Mouse (Mus musculus) heart, embryonic 10.5 days (tissue): ENCODE results near the gene Utrn. TPM values are rescaled to one million over a fixed set of nuclear protein-coding genes. Genes with fewer than 3 reads are reported as not detected.
"Not testable (repeated sequence)": the region's sequence is repeated elsewhere in the genome, so short reads cannot be mapped to it uniquely, and the experiment has no call there.

Source experiments
- DNase-seq: peaks from one replicate; pipeline ENCODE4 v3.0.0-alpha.2; 2017; ENCODE audit warnings: low spot score
- H3K27ac ChIP-seq: fragments of 300-500 bp; sonication (generic); 2 replicates; pipeline ENCODE4 v1.5.1; 2016; ENCODE audit warnings: mild to moderate bottlenecking
- H3K27me3 ChIP-seq: fragments of 300-500 bp; sonication (generic); 2 replicates; pipeline ENCODE4 v1.6.1; 2016; ENCODE audit warnings: mild to moderate bottlenecking; ENCODE audit not compliant: poor library complexity, insufficient read depth, severe bottlenecking
- H3K36me3 ChIP-seq: fragments of 300-500 bp; sonication (generic); 2 replicates; pipeline ENCODE4 v1.6.1; 2016; ENCODE audit warnings: mild to moderate bottlenecking, moderate library complexity
- H3K4me1 ChIP-seq: fragments of 300-500 bp; sonication (generic); 2 replicates; pipeline ENCODE4 v1.6.1; 2016; ENCODE audit warnings: mild to moderate bottlenecking
- H3K4me3 ChIP-seq: fragments of 300-500 bp; sonication (generic); 2 replicates; pipeline ENCODE4 v1.5.1; 2016; ENCODE audit warnings: mild to moderate bottlenecking, moderate library complexity
- H3K9me3 ChIP-seq: fragments of 300-500 bp; sonication (generic); 2 replicates; pipeline ENCODE4 v1.6.1; 2016; ENCODE audit warnings: mild to moderate bottlenecking, moderate library complexity
- WGBS: fragments of 180-500 bp; shearing (Covaris S2); methylation state at CpG from one replicate; pipeline ENCODE4 v1.1.7; 2016; 5-methylcytosine and 5-hydroxymethylcytosine counted together
- polyA plus RNA-seq: library from polyadenylated mRNA; unstranded; fragments of >200 nt; fragmentation: Nextera tagmentation; extraction: Ambion mirVana; gene quantifications from 2 replicates; pipeline ENCODE4 v1.2.1, GENCODE M21; 2016

Gene Utrn
- polyA plus RNA-seq, 1 experiment from 2014 or later = 65.2 TPM

DNA sequence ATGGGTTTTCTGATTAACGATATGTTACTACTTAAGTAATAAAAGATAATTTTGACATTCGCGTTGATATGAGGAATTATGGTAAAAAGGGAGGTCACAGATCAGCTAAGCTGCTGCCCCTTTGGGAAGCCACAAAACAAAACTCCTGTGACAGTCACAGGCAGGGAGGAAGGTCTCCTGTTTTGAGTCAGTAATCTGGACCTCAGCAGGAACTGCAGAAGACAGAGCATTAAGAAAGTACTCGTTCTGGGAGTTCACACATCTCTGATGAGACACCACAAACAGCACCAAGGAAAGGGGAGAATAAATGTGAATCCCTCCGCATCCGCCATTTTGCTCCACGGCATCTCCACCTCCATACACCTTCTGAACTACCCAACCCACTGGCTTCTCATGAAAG is 259.3 kb downstream of the Utrn start:
- Histone ChIP-seq H3K27me3 (no peaks in the 10 kb centered on the region), H3K9me3 (no peaks in the 10 kb centered on the region), H3K27ac (no peak overlapping the region), H3K4me1 (peaks cover 3% of the 10 kb centered on the region; the same call in 1 of the 2 replicates), H3K4me3 (no peak overlapping the region), H3K36me3 (no peaks in the 10 kb centered on the region)
- DNase-seq = no peak
- WGBS = 76% methylated on average over 7 of the region's 7 CpGs

DNA sequence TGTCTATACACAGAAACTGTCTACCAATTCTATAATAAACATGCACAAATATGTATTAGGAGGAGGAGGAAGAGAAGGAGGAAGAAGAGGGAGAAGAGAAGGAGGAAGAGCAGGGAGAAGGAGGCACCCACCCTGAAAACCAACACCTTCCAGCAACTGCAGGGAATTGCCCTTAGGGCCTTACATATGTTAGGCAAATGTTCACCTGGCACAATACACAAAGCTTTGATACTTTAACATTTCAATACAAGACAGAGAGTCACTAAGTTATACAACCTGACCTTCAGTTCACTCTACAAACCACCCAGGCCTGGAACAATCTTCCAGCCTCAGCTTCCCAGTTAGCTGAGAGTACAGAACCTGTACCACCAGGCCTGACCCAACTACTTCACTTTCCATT is 260.5 kb downstream of the Utrn start:
- H3K9me3 ChIP-seq = no peaks in the 10 kb centered on the region
- no peak for DNase-seq
- H3K36me3 ChIP-seq = no peaks in the 10 kb centered on the region
- no peak overlapping the region for H3K4me3 ChIP-seq
- no peaks in the 10 kb centered on the region for H3K27me3 ChIP-seq
- no peaks in the 10 kb centered on the region for H3K4me1 ChIP-seq
- H3K27ac ChIP-seq = no peak overlapping the region

DNA sequence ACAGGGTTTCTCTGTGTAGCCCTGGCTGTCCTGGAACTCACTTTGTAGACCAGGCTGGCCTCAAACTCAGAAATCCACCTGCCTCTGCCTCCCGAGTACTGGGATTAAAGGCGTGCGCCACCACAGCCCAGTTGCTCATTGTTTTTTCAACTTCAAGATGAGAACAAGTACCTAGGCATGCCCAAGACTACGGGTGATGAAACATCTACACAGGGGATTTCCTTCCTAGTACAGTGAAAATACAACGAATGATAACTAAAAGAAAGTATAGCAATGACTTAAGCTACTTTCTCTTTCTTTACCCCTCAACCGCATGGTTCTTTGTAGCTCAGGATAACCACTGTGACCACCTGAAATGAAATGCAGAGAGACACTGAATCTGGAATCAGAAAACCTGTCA is 262.0 kb downstream of the Utrn start:
- not testable (repeated sequence) for DNase-seq, H3K4me1 ChIP-seq, H3K27me3 ChIP-seq, H3K4me3 ChIP-seq, H3K9me3 ChIP-seq, H3K36me3 ChIP-seq, H3K27ac ChIP-seq
- 92% methylated on average over 6 of the region's 6 CpGs for WGBS

DNA sequence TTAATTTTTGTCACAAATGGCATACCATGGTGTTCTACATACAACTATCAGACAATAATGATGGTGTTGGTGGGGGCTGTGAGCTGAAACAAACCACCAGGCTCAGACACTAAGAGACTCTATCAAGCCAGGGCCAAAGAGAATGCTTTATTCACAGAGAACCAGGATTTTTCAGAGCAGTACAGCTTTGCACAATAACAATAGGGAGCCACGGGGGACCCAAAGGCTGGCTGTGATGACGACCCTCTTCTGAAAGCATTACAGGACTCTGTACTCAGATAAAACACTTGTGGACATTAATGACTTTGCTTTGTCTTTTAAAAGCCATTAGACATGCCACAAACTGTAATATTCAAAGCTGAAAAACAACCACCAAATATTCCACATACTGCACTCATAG is 273.8 kb downstream of the Utrn start:
- DNase-seq = no peak
- Histone ChIP-seq H3K36me3 (no peaks in the 10 kb centered on the region), H3K27ac (no peak overlapping the region), H3K4me3 (no peak overlapping the region), H3K9me3 (no peaks in the 10 kb centered on the region), H3K27me3 (no peaks in the 10 kb centered on the region), H3K4me1 (no peaks in the 10 kb centered on the region)
- WGBS = 56% methylated on average over 2 of the region's 2 CpGs

DNA sequence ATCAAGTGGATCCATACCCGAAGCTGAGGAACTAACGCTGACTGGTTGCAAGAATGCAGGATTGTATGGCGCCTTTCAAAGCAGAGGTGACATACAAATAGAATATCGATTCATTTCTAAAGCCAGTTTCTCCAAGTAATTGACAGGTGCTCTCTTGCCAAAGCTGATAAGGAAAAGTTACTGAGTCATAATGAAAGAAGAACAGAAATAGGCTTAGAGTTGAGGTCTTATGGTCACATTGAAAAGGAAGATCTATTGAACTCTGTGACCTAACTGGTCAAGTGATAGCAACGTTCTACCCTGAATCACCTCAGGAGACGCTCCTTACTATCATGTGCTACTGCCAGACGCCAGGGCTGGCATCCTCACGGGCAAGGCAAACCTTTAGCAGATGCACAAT is 274.2 kb downstream of the Utrn start:
- WGBS = 84% methylated on average over 8 of the region's 8 CpGs
- no peak for DNase-seq
- Histone ChIP-seq H3K36me3 (no peaks in the 10 kb centered on the region), H3K4me1 (no peaks in the 10 kb centered on the region), H3K27me3 (no peaks in the 10 kb centered on the region), H3K4me3 (no peak overlapping the region), H3K9me3 (no peaks in the 10 kb centered on the region), H3K27ac (no peak overlapping the region)

DNA sequence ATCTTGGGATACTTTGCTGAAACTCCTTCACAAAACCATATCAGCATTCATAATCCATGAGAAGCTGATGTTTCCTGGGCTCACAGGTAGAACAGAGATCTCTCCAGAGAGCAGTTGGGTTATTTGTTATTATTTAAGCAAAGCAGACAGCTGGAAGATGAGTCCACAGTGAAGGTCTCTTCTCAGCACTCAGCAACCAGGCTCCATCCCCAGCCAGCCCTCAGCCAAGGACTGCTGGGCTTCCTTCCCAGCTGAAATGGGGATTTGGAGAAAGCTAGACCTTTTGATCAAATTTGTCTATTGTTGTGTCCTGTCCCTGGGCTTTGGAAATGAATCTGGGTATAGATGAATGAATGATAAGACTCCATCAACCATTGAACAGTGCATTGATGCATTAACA is 276.1 kb downstream of the Utrn start:
- Histone ChIP-seq H3K4me3 (no peak overlapping the region), H3K9me3 (no peaks in the 10 kb centered on the region), H3K27ac (no peak overlapping the region), H3K27me3 (no peaks in the 10 kb centered on the region), H3K4me1 (no peaks in the 10 kb centered on the region), H3K36me3 (no peaks in the 10 kb centered on the region)
- no peak for DNase-seq

DNA sequence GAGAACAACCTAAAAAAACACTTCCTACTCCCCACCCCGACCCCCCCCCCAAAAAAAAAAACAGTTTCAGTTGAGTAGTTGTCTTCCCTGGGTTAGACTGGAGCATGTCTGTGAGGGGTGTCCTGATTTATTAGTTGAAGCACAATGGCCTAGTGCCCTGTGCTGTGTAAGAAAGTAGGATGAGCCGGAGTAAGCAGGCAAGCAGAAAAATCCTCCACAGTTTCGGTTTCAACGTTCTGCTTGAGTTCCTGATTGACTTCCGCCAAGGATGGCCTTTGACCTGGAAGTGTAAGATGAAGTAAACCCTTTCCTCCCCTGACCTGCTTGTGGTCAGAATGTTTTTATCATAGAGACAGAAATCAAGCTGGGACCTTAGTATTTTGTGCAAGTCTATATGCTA is 277.2 kb downstream of the Utrn start:
- Histone ChIP-seq H3K4me3 (no peak overlapping the region), H3K4me1 (no peaks in the 10 kb centered on the region), H3K27me3 (no peaks in the 10 kb centered on the region), H3K27ac (no peak overlapping the region), H3K9me3 (no peaks in the 10 kb centered on the region), H3K36me3 (no peaks in the 10 kb centered on the region)
- DNase-seq = no peak
- WGBS = 72% methylated on average over 5 of the region's 5 CpGs

DNA sequence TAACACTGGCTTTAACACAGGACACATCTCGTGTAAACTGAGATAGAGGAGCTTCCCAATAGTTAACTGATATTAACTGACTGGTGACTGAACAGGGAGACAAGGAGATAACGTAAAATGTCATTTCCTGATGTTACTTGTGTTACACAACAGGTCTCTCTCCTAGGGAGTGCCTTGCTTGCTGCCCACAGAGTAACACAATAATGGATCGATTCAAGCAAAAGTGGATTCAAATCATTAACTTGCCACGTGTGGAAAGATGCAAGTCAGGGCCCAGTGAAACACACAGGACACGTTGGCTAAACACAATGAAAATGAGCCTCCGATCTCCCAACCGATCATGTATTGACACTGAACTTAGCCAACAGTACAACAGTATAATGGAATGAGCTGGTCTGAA is 281.1 kb downstream of the Utrn start:
- 87% methylated on average over 7 of the region's 7 CpGs for WGBS
- no peaks in the 10 kb centered on the region for H3K36me3 ChIP-seq
- H3K4me3 ChIP-seq = no peak overlapping the region
- H3K9me3 ChIP-seq = no peaks in the 10 kb centered on the region
- no peaks in the 10 kb centered on the region for H3K27me3 ChIP-seq
- no peaks in the 10 kb centered on the region for H3K4me1 ChIP-seq
- no peak overlapping the region for H3K27ac ChIP-seq
- DNase-seq = no peak

DNA sequence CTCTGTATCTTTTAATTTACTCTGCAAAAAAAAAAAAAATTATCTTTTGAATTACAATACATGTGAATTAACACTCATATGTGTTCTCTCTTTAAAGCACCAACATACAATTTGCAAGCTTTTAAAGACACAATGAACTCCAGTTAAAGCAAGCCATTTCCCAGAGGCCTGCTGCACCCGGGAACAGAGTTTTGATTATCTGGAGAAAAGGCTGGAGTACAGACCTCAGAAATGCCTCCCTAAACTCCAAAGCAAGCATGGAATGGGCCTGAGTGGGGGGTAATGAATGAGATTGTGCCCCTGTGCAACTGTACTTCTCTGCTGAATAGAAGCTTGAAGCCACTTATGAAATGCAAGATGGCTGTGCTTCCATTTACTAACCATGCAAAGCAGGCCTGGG is 281.8 kb downstream of the Utrn start:
- no peak for DNase-seq
- H3K36me3 ChIP-seq = no peaks in the 10 kb centered on the region
- no peaks in the 10 kb centered on the region for H3K4me1 ChIP-seq
- H3K4me3 ChIP-seq = no peak overlapping the region
- no peak overlapping the region for H3K27ac ChIP-seq
- WGBS = 80% methylated on average over 1 of the region's 1 CpGs
- no peaks in the 10 kb centered on the region for H3K27me3 ChIP-seq
- H3K9me3 ChIP-seq = no peaks in the 10 kb centered on the region

DNA sequence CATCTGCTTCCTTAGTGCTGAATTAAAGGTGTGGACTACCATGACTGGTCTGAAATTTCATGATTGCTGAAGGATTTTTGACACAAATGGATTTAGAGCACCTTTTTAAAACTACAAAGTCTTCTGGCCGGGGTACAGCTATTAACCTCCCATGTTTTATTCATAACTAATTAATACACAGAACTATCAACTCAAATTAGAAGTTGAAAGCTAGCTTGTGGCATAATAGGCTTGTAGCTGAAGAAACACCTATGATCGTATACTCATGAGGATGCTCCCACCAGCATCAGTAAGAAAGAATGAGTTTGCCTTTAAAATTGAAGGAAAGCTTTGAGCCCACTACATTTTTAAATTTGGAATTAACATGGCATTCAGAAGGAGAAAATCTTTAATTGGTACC is 282.3 kb downstream of the Utrn start:
- no peaks in the 10 kb centered on the region for H3K9me3 ChIP-seq
- no peak overlapping the region for H3K4me3 ChIP-seq
- no peak overlapping the region for H3K27ac ChIP-seq
- H3K27me3 ChIP-seq = no peaks in the 10 kb centered on the region
- no peak for DNase-seq
- H3K4me1 ChIP-seq = no peaks in the 10 kb centered on the region
- 92% methylated on average over 2 of the region's 2 CpGs for WGBS
- no peaks in the 10 kb centered on the region for H3K36me3 ChIP-seq

DNA sequence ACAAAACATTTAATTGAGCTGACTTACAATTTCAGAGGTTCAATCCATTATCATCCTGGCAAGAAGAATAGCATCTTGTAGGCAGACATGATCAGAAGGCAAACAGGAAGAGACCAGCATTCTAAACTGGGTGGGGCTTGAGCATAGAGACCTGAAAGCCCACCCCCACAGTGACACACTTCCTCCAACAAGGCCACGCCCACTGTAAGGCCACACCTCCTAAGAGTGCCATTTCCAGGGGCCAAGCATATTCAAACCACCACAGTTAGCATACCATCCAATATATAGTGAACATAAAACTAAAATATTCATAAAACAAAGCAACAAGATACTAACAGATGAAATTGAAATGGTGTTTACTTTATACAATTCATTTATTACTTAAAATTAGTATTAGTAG is 283.0 kb downstream of the Utrn start:
- Histone ChIP-seq H3K4me1 (no peaks in the 10 kb centered on the region), H3K4me3 (no peak overlapping the region), H3K27me3 (no peaks in the 10 kb centered on the region), H3K9me3 (no peaks in the 10 kb centered on the region), H3K36me3 (no peaks in the 10 kb centered on the region), H3K27ac (no peak overlapping the region)
- no peak for DNase-seq
- WGBS = 78% methylated on average over 1 of the region's 1 CpGs

DNA sequence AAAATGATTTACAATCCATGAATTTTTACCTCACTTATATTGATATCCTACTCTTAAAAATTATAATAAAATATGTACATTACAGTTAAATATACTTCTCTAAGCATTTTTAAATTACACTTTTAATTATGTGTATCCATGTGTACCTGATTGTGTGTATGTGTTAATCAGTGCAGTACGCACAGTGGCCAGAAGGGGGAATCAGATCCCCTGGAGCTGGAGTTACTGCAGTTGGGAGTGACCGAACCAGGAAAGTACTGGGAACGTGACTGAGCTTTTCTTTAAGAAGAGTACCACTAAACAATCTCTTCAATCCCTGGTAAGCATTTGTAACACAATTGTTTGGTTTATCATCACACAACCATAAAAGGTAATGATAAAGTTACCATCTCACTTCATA is 285.7 kb downstream of the Utrn start:
- H3K36me3 ChIP-seq = no peaks in the 10 kb centered on the region
- no peak for DNase-seq
- H3K27me3 ChIP-seq = no peaks in the 10 kb centered on the region
- no peak overlapping the region for H3K27ac ChIP-seq
- 93% methylated on average over 3 of the region's 3 CpGs for WGBS
- no peaks in the 10 kb centered on the region for H3K9me3 ChIP-seq
- no peak overlapping the region for H3K4me3 ChIP-seq
- no peaks in the 10 kb centered on the region for H3K4me1 ChIP-seq

DNA sequence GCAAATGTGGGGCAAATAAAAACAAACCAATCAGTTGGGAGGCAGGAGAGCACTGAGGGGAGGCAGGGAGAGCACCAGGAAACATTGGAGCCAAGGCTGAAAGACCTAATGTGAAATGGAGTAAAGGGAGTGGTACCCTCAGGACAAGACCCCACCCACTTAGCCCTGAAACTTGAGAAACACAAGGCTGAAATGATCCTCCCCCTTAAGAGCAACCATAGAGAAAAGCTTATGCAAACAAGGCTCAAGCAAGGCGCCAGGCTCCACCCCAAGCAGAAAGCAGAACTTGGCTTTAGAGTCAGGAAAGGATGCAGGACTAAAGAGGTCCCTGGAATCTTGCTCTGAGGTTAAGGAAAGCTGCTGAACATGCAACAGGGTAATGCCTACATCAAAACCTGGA is 290.1 kb downstream of the Utrn start:
- Histone ChIP-seq H3K36me3 (no peaks in the 10 kb centered on the region), H3K4me1 (peaks cover 21% of the 10 kb centered on the region; the same call in 1 of the 2 replicates), H3K27me3 (no peaks in the 10 kb centered on the region), H3K4me3 (no peak overlapping the region), H3K27ac (no peak overlapping the region), H3K9me3 (no peaks in the 10 kb centered on the region)
- no peak for DNase-seq
- 28% methylated on average over 1 of the region's 1 CpGs for WGBS

DNA sequence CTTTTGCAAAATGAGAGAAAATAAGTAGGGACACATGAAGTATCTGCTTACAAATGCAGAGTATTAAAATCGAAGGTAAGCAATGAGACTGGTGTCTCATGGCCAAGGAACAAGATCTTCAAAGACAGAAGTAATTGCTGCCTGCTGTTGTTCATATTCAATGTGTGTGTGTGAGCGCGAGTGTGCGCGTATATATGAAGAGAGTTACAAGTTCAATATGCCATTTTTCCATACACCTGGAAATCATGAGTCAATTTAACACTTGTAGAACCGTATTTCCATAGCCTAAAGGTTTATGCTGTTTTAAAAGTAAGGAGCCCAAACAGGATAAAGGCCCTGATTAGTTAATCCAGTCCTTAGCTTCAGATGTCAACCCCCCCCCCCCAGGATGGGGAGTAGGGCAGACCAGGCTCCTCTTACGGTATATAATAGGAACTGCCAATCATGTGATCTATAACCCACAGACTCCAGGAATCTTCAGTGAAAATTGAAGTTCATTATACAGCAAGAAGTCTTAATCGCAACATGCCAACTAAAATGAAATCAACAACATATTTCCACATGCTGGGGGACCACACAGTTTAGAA is 293.2 kb downstream of the Utrn start:
- Histone ChIP-seq H3K36me3 (no peaks in the 10 kb centered on the region), H3K27me3 (no peaks in the 10 kb centered on the region), H3K4me1 (peaks cover 33% of the 10 kb centered on the region), H3K27ac (no peak overlapping the region), H3K9me3 (no peaks in the 10 kb centered on the region), H3K4me3 (no peak overlapping the region)
- WGBS = 85% methylated on average over 8 of the region's 8 CpGs
- no peak for DNase-seq
